Mouse (Mus musculus) C2C12 (cell line): Measurements from ENCODE around the gene Hoxa10. TPM values are rescaled to one million over a fixed set of nuclear protein-coding genes. Genes with fewer than 3 reads are reported as not detected.

Experiments used
- H3K27me3 ChIP-seq: one replicate; pipeline ENCODE4 v1.6.1; 2011; ENCODE audit not compliant: control insufficient read depth, insufficient read depth, insufficient read length
- H3K36me3 ChIP-seq: one replicate; pipeline ENCODE4 v1.6.1; 2011; ENCODE audit not compliant: control insufficient read depth, insufficient read depth
- H3K4me3 ChIP-seq: one replicate; pipeline ENCODE4 v1.5.1; 2011; ENCODE audit warnings: mild to moderate bottlenecking, control low read depth; ENCODE audit not compliant: poor library complexity, insufficient read depth, severe bottlenecking
- H3K79me2 ChIP-seq: one replicate; pipeline ENCODE4 v1.6.1; 2011; ENCODE audit not compliant: control insufficient read depth, insufficient read depth
- H3K79me3 ChIP-seq: one replicate; pipeline ENCODE4 v1.6.1; 2011; ENCODE audit warnings: low read depth, control low read depth
- H3ac ChIP-seq: one replicate; pipeline ENCODE3; 2011; ENCODE audit warnings: low read depth; ENCODE audit not compliant: control insufficient read depth, insufficient read length
- CEBPB ChIP-seq: IDR thresholded peaks from one replicate; pipeline ENCODE4 v1.6.1; 2011; ENCODE audit warnings: low read depth, mild to moderate bottlenecking, control low read depth, moderate library complexity
- CTCF ChIP-seq: IDR thresholded peaks from one replicate; pipeline ENCODE4 v1.5.1; 2011; ENCODE audit not compliant: control insufficient read depth, insufficient read depth, insufficient read length
- FOSL1 ChIP-seq: IDR thresholded peaks from one replicate; pipeline ENCODE4 v1.8.0; 2011; ENCODE audit warnings: mild to moderate bottlenecking, low read length; ENCODE audit not compliant: poor library complexity, insufficient read depth, severe bottlenecking
- MAX ChIP-seq: IDR thresholded peaks from one replicate; pipeline ENCODE4 v1.6.1; 2011; ENCODE audit warnings: mild to moderate bottlenecking, control low read depth
- MYOD1 ChIP-seq: IDR thresholded peaks from one replicate; pipeline ENCODE4 v1.6.1; 2011; ENCODE audit warnings: low read depth; ENCODE audit not compliant: control insufficient read depth, insufficient read length
- MYOG ChIP-seq: IDR thresholded peaks from one replicate; pipeline ENCODE4 v1.6.1; 2011; ENCODE audit not compliant: control insufficient read depth, insufficient read length; ENCODE audit errors: extremely low read depth
- USF1 ChIP-seq: IDR thresholded peaks from one replicate; pipeline ENCODE4 v1.6.1; 2011; ENCODE audit warnings: low read depth, mild to moderate bottlenecking, control low read depth, moderate library complexity
- polyA plus RNA-seq: library from polyadenylated mRNA; unstranded; fragments of >200 nt; fragmentation: generic; extraction: Trizol; gene quantifications from one replicate; pipeline ENCODE4 v1.2.1, GENCODE M21; 2012; ENCODE audit warnings: missing spikeins

Gene Hoxa10
- polyA plus RNA-seq, 1 experiment = 19.8 TPM

DNA sequence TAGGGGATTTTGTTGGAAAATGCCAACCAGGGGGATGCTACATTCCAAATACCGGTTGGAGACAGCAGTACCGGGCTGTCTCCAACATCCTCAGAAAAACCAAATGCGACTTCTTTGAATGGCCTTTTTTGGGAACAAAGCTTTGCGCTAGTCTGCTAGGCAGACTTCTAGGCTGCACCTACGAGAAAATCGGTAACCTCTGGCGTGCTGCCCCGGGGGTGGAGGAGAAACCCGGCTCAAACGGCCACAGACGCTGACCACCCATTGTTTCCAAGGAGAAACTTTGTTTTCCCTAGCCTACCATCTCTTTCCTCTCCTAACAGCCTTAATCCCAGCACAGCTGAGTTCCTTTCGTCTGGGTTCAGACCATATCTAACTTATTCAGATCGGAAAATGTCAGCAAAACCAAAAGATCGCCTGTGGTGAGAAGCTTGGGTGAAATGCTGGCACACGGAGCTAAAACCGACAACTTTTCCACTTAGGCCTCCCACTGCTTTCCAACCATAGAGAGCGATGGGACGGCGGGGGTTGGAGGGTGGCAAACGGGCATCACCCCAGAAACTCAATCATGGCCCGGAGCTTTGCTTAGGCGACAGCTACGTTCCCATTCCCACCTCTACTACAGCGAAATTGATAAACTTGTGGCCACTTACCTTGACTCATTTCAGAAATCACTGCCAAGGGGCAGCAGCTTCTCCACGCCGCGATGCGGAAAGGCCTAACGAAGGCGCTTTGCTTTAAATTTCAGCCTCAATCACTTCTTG lies 847 bp downstream of the Hoxa10 start:
- H3K27me3 ChIP-seq = no peaks in the 10 kb centered on the region
- H3K79me3 ChIP-seq = peaks cover 82% of the 10 kb centered on the region
- H3K79me2 ChIP-seq = peaks cover 100% of the 10 kb centered on the region
- peaks cover 8% of the 10 kb centered on the region for H3K36me3 ChIP-seq
- TF ChIP-seq CTCF (no peak), MYOG (no peak), MYOD1 (no peak), MAX (no peak), CEBPB (no peak), FOSL1 (no peak), USF1 (no peak)
- H3ac ChIP-seq = peak overlapping the region; percentile 83
- peak overlapping the region; percentile 72 for H3K4me3 ChIP-seq

- H3K4me3 ChIP-seq = peak overlapping the region; percentile 72
- H3K79me2 ChIP-seq = peaks cover 100% of the 10 kb centered on the region
- peak overlapping the region; percentile 64 for H3ac ChIP-seq
- H3K79me3 ChIP-seq = peaks cover 81% of the 10 kb centered on the region
- H3K27me3 ChIP-seq = no peaks in the 10 kb centered on the region
- no peak for TF ChIP-seq MYOG
- TF ChIP-seq MAX = no peak
- no peak for TF ChIP-seq CTCF
- no peak for TF ChIP-seq CEBPB
- TF ChIP-seq USF1 = no peak
- TF ChIP-seq FOSL1 = no peak
- no peak for TF ChIP-seq MYOD1
- peaks cover 8% of the 10 kb centered on the region for H3K36me3 ChIP-seq
Measured at GRCm38 (mm10) chr6:52238976-52239375, 1.7 kb downstream of the Hoxa10 start.

- TF ChIP-seq CEBPB (no peak), USF1 (no peak), MYOD1 (no peak), MYOG (no peak), FOSL1 (no peak), CTCF (no peak), MAX (no peak)
- Histone ChIP-seq H3K79me3 (peaks cover 81% of the 10 kb centered on the region), H3ac (peak overlapping the region; percentile 33), H3K4me3 (peak overlapping the region; percentile 72), H3K79me2 (peaks cover 100% of the 10 kb centered on the region), H3K27me3 (no peaks in the 10 kb centered on the region), H3K36me3 (peaks cover 8% of the 10 kb centered on the region)
Measured at GRCm38 (mm10) chr6:52238155-52238545, 2.5 kb downstream of the Hoxa10 start.

DNA sequence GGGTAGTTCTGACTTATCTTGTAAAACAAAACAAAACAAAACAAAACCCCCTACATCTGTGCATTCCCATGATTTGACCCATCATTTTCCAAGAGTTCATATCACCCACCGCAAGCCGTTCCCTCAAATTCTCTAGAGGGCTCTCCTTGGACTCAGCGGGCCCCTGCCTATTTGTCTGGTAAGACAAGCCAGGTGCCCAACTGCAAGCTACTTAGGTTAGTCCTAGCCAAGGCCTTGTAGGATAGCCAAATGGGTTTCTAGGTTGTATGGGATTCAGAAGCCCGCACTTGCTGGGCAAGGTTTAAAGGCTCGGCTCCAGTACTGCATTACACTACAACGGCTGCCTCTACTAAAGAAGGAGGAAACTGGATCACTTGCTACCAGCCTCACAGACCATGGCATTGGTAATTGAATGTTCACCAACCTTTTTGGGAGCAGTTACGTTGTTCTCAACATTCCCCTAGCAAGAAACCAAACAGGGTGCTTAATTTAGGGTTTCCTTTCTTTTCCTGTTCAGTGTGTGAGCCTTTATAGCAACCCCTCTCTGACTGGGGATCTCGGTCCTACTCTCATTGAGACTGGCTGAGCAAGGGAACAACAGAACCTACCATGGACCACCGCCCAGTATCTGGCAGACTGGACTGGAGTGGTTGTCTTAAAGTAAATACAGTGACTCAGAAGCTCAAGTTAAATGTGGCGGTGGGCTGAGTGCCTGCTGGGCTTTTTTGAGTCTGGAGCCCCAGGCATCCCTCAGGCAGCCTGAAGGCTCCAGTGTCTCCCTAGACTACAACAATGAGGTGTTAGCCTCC lies 3.1 kb downstream of the Hoxa10 start:
- peak overlapping the region; percentile 3 for H3ac ChIP-seq
- no peaks in the 10 kb centered on the region for H3K27me3 ChIP-seq
- peak overlapping the region; percentile 72 for H3K4me3 ChIP-seq
- TF ChIP-seq MYOD1 = no peak
- no peak for TF ChIP-seq USF1
- no peak for TF ChIP-seq FOSL1
- TF ChIP-seq MYOG = no peak
- TF ChIP-seq CEBPB = no peak
- no peak for TF ChIP-seq CTCF
- TF ChIP-seq MAX = no peak
- H3K79me3 ChIP-seq = peaks cover 82% of the 10 kb centered on the region
- H3K36me3 ChIP-seq = peaks cover 4% of the 10 kb centered on the region
- H3K79me2 ChIP-seq = peaks cover 100% of the 10 kb centered on the region

DNA sequence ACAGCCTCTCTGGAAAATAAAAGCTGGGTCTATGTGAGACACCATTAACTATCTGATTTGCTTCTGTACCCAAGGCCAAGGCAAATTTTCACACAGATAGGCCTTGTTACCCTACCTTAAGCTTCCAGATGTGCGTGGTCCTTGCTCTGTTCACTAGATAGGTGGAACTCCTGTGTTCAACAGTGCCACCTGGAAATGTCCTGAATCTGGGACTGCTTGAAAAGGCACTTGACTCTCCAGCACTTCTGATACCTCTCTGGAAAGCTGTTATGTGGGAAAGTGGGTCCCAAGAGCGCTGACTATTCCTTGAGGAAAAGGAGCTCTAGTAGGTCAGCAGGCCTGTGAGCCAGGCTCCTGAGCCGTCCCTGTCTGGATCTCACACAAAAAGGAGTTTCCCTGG lies 3.8 kb downstream of the Hoxa10 start:
- Histone ChIP-seq H3ac (no peak overlapping the region), H3K79me2 (peaks cover 100% of the 10 kb centered on the region), H3K36me3 (no peaks in the 10 kb centered on the region), H3K4me3 (no peak overlapping the region), H3K79me3 (peaks cover 87% of the 10 kb centered on the region), H3K27me3 (no peaks in the 10 kb centered on the region)
- TF ChIP-seq FOSL1 = no peak
- TF ChIP-seq MYOD1 = no peak
- no peak for TF ChIP-seq MAX
- TF ChIP-seq CTCF = no peak
- TF ChIP-seq CEBPB = no peak
